Mouse (Mus musculus) layer of hippocampus, adult 11-12 months (tissue): Measurements from ENCODE around the gene Dlg2.

Source experiments
- DNase-seq: peaks from one replicate; pipeline ENCODE4 v3.0.0; 2022; ENCODE audit warnings: low spot score

Dlg2 gene

DNA sequence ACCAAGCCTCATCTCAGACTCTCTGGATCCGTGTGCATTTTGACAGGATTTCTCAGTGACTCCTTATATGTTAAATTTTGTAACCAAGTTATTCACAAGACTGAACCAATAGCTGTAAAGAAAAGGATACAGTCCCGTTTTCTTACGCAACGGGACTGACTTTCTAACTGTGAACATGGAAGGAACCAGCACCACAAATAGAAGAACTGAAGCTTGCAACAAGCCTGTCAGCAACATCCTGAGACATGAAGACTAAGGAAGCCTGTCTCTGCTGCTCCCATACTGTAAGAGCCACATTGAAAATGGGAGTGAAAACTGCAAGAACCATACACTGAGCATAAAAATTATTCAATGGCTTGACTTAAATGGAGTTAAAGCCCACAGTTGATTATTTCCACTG is 1981.8 kb downstream of the Dlg2 start:
- DNase-seq: no peak

DNA sequence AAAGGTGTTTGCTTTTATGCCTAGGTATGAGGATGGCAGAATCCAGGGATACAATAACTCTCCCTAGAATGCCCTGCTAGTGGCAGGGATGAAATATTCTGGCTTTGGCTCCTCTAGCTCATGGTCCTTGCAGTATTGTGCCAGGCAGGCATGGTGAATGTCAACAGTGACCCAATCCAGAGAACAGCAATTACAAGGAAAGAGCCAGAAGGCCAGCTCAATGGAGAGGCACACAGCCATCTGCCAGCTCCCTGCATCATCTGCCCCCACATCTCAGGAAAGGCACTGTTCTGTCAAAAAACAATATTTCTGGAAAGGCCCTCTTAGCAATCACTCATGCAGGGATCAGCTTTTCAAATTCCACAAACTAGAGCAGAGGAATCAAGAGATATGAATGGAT is 1984.1 kb downstream of the Dlg2 start:
- DNase-seq: peak; percentile 65

DNA sequence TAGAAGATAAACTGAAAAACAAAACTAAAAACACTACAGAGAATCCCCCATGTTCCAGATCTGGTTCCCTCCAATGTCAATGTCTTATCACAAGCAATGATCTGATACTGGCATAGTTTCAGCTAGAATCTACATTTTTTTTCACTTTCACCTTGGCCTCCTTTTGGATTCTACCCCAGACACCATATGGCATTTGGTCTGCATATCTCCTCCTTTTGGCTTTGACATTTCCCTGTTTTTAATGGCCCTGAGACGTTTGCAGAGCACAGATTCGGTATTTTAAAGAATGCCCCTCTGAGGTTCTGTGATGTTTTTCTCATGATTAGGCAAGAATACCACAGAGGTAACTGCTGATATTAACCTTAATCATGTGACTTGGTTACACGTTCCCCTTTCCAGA is 1984.8 kb downstream of the Dlg2 start:
- no peak for DNase-seq

DNA sequence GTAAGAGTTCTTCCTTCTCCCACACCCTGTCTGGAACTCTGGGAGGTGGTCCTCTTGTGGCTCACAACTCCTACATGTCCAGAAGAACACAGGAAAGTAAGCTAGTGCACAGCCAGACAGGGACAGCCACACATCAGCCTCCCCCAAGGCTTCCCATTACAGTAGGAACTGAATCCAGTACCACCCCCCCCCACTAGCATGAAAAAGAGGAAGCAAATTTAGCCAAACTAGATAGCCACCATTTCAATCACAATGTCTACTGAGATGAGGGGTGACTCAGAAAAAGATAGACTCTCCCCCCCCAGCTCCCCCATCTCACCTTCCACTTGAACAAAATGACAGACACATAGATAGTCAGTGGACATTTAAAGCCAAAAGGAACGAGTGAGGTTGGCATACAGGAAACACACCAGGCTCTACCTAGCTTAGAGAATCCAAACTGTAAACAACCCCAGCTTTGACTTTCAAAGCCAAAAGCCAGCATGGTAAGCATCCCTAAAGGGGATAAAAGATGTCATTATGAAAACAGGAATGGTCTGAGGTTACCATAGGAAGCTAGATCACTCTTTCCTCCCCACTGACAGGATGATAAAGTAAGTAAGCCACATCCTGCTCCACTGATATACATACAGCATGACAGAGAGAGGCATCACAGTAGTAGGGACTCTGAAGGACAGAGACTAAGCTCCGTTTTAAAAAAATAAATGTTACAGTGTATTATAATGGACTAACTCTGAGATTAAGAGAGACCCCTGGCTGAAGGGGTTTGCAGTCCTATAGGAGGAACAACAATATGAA is 1986.8 kb downstream of the Dlg2 start:
- DNase-seq: no peak

DNA sequence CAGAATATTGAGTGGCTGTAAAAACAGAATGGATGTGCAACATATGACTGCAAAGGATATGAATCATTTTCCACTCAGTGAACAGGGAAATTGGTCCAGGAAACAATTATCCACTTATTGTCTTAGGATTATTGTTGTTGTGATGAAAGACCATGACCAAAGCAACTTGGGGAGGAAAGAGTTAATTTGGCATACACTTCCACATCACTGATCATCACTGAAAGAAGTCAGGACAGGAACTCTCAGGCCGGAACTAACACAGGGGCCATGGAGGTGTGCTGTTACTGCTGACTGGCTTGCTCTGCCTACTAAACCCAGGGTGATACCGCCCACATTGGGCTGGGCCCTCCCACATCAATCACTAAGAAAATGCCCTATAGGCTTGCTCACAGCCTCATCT is 1987.8 kb downstream of the Dlg2 start:
- no peak for DNase-seq

DNA sequence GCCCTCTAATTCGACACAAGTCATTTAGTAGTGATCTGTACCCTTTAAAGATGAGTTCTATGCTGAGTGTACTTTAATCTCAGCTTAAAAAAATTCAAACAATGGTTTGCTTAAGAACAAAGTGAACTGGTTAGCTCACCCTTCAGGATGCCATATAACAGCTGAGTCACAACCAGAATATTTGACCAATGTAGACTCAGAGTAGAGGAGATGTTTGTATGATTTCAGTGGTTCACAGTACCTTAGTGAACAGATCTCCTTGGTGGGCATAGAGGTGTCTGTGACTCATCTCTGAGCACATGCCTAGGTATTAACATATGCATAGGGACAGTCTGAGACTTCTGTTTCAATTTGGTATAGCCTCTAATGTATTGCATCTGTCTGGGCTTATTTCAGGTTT is 2002.7 kb downstream of the Dlg2 start:
- no peak for DNase-seq

DNA sequence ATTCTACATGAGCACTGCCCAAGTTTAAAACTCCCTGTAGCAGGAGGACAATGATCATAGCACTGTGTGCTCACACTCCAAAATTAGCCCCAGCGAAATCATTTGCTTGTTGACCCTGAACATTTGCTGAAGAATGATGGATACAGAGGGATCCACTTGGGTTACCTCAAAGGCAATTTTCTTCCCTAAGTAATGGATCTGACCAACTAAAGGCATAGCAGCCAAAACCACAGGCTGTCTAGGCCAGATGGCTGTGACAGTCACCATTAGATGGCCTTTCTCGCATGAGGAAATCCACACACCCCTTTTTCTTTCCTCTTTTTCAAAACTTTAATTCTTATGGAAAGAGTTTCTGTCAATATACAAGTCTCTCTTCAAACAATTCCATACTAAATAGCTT is 2003.3 kb downstream of the Dlg2 start:
- DNase-seq: no peak

DNA sequence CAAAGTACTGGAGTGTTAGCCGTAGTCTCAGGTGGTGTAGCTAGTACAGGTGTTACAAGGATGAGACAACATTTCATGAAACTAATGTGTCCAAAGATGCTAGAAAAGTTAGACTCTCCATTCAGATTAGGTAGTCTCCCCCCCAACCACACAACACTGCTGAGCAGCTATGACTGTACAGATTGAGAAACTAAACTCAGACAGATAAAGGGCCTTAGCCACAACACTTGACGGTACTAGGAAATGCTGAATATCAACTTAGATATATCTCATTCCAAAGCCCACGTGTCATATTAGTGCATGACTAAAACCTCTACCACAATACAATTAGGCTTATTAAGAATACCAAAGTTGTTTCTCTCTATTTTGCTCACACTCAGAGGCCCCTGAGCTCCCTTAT is 2006.9 kb downstream of the Dlg2 start:
- DNase-seq: no peak

DNA sequence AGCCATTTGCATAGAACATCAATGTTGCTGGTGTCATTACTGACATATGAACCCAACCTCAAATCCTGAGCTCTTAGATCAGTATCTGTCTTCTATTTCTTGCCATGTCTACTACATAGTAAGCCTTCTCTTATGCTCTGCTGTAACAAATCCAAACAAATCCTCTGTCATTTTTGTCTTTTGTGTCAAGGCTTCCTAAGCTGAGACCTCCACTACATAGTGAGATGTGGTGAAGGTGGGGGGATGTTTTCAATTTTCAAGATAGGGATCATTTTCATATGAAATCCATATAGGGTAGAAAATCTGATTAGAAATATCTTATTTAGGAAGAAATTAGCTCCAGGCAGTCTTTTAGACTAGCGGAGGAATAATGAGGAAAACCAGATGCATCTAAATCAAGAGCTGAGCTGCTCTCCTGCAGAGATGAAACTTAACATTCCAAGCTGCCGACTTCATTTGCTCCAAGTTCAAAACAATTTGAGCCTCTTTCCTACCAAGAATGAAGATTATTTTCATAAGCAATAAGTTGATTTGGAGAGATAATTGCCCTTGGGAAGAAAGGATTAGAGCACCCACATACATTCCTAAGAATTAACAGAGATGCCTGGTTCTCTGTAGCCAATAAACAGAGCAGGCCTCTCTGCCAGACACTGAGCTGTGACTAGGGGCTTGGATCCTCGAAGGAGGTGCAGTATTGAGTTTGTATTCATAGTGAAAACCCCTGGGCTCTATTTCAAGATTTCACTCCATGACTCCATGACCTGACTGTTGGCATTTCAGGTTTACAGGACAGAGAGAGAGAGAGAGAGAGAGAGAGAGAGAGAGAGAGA is 2009.6 kb downstream of the Dlg2 start:
- no peak for DNase-seq

DNA sequence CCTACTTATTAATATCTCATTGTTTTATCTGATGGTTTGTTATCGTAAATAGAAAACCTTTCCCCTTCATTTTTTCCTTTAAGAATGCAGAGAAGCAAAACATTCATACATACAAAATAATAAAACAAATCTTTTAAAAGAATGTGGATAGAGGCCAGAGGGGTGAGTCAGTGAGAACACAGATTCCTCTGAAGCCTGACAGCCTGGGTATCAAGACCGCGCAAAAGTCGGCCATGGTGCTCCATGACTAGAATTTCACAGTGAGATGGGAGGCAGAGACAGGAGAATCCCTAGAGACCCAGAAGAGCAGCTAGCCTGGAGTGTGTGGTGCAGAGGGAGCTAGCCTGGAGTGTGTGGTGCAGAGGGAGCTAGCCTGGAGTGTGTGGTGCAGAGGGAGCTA is 2010.4 kb downstream of the Dlg2 start:
- DNase-seq: no peak

DNA sequence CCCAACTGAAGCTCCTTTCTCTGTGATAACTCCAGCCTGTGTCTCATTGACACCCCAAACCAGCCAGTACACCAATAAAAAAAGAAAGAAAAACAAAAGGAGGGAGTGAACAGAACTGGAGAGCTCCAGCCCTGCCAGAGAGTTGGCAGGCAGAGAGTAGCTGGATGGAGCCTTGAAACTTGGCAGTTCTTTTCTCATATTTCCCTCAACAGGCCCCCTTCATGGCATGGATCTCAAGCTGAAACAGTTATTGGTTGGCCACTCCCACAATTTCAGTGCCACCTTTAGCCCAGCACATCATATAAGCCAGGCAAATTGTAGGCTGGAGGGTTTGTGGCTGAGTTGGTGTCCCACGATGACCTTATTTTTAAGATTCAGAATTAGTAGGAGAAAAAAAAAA is 2015.8 kb downstream of the Dlg2 start:
- no peak for DNase-seq

DNA sequence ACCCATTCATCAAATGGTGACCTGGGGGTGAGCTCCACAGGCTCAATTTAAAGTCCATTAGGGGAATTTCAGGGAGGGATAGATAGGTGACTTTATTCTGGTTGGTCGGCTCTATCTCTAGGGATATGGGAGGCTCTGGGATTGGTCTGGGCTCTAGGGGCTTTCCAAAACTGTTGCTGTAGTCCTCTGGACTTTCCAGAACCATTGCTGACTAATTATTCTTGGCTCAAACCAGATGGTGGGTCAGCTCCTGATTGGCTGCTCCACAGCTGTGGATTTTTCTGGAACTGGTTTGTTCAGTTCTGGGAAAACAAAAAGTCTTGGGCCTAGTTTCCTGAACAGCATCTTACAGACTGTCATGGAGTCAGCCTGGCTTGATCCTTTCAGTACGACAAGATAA is 2017.0 kb downstream of the Dlg2 start:
- DNase-seq: no peak
